Mouse (Mus musculus) lung, postnatal 10 days (tissue): ENCODE measurements around the gene Slc25a22.
"Not testable (repeated sequence)": the region's sequence is repeated elsewhere in the genome, so short reads cannot be mapped to it uniquely, and the experiment has no call there.

ENCODE experiments used
- DNase-seq: peaks from one replicate; pipeline ENCODE4 v3.0.0; 2021

Slc25a22 gene

DNA sequence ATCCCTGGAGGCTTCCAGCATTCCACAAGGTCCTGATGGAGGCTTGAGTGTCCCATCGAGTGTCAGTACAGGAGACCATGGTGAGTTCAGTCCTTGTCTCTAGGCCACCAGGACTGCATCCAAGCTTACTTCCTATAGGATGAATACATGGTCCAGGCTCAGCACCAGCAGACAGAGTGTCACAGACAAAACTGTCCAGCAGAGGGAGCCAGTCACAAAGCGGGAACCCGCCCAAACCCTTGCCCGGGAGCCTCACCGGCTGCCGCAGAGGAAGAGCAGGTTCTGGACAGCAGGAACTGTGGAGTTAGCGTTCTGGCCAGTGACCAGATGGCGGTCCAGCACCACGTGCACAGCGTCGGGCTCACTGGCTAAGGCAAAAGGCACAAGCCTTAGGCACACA is 28.9 kb downstream of the Slc25a22 start:
- DNase-seq = peak; percentile 91

GRCm38 (mm10) chr7:141407670-141408069 is 30.0 kb downstream of the Slc25a22 start:
- not testable (repeated sequence) for DNase-seq

- DNase-seq = no peak
Measured at GRCm38 (mm10) chr7:141405466-141405865, 32.2 kb downstream of the Slc25a22 start.

GRCm38 (mm10) chr7:141403305-141403704 is 34.4 kb downstream of the Slc25a22 start:
- peak; percentile 69 for DNase-seq

DNA sequence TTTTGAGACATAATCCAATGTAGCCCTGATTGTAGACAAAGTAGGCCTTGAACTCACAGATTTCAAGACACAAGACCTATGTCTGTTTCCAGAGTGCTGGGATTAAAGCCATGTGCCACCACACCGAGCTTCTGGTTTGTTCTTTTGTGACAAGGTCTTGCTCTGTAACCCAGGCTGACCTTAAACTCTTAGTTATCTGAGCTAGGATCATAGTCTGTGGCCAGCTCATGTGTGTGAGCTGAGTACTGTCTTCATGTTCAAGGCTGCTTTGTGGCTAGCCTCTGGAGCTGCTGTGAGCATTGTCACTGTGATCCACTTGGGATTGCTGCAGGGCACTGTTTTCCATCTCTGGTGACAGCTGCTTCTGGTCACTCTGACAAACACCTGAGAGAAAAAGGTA is 42.3 kb downstream of the Slc25a22 start:
- DNase-seq = no peak

DNA sequence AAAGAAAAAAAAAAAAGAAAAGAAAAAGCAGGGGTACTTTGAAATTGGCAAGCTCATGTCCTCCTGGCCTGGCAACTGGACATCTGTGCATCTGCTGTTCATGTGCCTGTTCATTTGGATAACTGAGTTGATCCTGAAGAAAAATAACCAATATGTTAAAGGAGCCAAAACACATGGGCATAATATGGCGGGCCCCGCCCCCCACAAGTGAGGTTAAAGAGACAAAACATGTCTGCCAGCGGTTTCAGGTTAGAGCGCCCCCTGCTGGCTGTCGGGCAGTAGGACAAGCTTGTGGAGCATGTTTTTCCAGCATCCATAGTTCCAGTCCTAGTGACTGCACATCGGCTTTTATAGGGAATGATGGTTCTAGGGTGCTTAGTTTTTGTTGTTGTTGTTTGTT is 42.9 kb downstream of the Slc25a22 start:
- DNase-seq = peak; percentile 85

GRCm38 (mm10) chr7:141394158-141394557 is 43.5 kb downstream of the Slc25a22 start:
- DNase-seq = no peak

GRCm38 (mm10) chr7:141392552-141393222 is 45.0 kb downstream of the Slc25a22 start:
- no peak for DNase-seq

DNA sequence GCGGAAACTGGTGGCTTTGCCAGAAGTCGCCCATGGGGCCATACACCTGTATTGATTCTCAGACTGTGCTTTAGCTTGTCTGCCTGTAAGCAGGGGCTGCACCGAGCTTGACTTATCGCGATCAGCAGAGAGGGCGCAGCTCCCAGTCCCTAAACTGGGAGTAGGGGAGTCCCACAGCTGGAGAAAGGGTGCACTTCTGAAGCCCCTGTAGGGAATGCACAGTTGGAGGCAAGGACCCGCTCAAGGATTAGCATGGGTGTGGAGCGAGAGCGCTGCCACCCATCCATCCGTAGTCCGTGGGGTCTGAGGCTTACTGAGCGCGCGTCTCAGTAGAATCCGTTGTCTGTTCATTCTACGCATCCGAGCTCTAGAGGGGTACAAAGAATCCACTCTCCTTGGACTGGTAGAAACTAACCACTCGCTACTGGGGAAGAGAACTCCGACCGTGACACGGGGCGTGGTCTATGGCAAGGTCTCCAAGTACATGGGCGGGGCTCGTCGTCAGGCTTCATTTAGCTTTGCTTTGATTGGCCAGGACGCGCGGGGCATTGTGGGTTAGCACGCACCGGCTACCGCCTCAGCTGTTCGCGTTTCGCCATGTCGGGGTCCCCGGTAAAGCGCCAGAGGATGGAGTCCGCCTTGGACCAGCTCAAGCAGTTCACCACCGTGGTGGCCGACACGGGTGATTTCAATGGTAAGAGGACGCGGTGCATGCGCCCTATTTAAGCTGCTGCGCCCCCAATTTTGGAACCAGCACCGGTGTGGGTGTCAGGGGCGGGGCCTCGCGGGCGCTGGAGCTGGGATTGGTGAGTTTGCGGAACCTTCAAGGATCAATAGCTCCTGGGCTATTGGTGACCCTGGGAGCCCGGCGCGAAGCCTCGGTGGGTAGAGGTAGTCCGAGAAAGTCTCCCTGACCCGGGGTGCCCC is 45.8 kb downstream of the Slc25a22 start, which contains the start of gene Taldo1:
TSS of gene Taldo1 (plus strand) at position 575 of the 927 bp plus-strand sequence.
- DNase-seq = peak; percentile 99

- DNase-seq = no peak
Measured at GRCm38 (mm10) chr7:141390326-141391259, 47.1 kb downstream of the Slc25a22 start.

DNA sequence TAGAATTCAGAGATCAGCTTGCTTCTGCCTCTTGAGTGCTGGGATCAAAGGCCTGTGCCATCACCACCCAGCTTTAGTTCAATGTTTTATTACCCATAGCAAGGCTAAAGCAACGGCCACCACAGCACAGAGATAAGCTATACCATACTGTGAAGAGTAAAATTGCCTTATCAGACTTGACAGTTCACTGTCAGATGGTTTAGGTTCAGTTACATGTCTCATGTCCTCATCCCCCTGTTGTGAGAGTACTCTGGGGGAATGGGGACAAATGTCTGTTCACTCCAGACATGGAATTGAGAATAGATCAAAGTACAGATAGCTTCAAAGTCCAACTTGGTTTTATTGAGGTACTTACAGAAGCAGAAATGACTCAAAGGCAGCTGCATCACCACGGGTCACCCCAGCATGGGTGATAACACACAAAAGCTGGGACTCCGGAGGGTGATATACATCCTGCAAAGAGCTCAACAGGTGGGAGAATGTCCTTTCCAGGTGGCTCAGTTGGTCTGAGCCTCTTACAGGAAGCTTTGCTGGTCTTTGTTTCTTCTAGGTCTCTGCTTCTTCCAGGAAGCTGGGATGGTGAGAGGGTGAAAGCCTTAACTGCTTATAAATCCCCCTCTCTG is 49.1 kb downstream of the Slc25a22 start:
- no peak for DNase-seq

- no peak for DNase-seq
Measured at GRCm38 (mm10) chr7:141387807-141388486, 49.7 kb downstream of the Slc25a22 start.

GRCm38 (mm10) chr7:141381068-141381835 is 56.4 kb downstream of the Slc25a22 start:
- DNase-seq = no peak
